Mouse (Mus musculus): Measurements from ENCODE around the gene Nuak2. TPM values are rescaled to one million over a fixed set of nuclear protein-coding genes. Genes with fewer than 3 reads are reported as not detected.
"Not testable (repeated sequence)": the region's sequence is repeated elsewhere in the genome, so short reads cannot be mapped to it uniquely, and the experiment has no call there.

Nuak2 gene
- polyA plus RNA-seq (2012; rRNA removed), result 4.9 and 6.0 TPM in 2 replicates

GRCm38 (mm10) chr1:132315889-132316624 is at the start of gene Nuak2:
Gene Nuak2, plus strand, starts transcription at chr1:132316126.
- no peak for DNase-seq (ENCODE audit: low read depth)

DNA sequence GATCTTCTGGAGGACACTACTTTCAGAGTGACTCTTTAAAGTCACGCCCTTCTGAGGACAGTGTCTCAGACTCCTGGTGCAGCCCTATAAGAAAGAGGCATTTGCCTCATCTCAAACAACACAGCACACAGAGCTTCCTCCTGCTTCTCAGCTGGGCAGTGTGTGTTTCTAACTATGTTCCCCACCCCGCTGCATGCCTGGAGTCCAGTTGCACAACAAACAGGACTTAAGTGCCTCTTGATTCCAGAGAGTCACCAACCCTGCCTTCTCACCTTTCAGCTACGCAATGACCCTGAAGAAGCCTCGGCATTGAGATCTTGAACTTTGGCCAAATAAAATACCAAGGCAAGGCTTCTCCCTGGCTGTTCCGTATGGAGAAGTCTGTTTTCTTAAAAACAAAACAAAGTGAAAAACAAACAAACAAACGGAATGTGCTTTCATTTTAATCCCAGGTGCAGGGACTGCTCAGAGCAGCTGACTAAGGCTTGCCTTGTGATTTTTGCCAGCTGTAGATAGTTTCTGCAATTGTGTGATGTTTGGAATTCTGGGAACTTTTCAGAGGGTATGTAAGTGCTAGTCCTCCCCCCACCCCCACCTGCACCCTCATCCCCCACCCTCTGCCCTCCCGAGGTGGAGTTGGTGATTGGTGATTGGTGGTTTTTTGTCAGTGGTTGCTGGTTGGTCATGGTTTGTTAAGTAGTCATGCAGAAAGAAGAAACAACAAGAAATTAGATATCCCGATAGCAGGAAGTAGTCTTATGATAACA is 49.0 kb upstream of the Nuak2 start:
- DNase-seq (ENCODE audit: low read depth), result no peak

DNA sequence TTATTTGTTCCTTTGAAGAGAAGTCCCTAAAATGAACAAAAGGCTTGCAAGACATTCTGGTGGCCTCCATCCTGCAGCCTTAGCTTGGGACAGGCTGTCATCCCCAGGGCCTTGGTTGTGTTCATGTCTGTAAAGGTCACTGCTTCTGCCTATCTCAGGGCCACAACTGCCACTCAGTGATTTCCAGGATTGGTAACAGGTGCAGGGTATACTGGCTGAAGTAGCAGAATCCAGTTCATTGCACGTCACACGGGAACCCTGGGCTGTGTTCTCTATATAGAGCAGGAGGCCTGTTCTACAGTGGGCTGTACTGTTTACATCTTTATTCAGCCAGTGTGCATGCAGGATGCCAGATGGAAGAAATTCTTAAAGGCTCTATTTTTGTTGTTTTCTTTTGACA is 48.0 kb upstream of the Nuak2 start:
- no peak for DNase-seq (ENCODE audit: low read depth)

DNA sequence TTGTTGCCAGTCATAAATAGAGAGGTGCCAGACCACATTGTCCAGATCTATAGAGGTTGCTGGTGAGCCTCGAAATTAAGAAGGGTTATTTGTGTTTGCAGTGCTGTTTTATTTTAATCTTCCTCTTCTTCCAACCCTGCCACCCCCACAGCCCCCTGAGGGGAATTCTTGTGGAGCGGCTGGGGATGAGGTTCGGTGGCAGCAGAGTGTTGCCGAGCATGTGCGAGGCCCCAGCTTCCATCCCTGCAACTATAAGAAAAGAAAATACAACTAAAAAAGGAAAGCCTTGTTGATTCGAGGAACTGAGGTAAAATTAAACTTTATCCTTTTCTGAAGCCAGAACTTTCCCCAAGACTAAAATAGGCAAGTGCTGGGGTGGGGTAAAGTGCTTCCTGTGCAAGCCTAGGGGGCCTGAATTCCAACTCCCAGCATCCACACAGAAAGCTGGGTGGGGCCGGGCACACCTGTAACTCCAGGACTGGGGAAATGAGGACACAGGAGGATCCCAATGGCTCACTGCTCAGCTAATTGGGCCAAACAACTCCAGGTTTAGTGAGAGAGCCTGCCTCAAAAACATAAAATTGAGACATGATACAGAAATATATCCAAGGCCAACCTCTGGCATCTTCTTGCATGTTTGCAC is 47.4 kb upstream of the Nuak2 start:
- DNase-seq (ENCODE audit: low read depth), result no peak

- DNase-seq (ENCODE audit: low read depth), result no peak
Measured at GRCm38 (mm10) chr1:132271237-132271636, 44.7 kb upstream of the Nuak2 start.

DNA sequence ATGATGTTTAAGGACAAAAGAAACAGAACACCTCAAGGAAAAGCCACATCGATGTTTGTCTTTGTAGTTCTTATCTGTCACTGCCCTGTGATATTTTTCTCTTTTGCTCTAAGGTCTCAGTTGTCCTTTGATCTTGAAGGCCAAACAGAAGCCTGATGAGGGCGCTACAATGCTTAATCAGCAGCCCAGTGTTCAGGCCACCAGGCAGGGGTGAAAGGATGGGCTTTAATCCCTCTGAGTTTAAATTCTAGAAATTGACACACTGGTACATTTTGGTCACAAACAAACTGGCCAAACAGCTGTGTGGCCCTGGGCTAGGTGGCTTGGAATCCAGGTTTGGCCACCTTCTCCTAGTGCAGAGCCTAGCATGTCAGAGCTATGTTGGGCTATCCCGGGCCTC is 39.2 kb upstream of the Nuak2 start:
- DNase-seq (ENCODE audit: low read depth), result no peak

DNA sequence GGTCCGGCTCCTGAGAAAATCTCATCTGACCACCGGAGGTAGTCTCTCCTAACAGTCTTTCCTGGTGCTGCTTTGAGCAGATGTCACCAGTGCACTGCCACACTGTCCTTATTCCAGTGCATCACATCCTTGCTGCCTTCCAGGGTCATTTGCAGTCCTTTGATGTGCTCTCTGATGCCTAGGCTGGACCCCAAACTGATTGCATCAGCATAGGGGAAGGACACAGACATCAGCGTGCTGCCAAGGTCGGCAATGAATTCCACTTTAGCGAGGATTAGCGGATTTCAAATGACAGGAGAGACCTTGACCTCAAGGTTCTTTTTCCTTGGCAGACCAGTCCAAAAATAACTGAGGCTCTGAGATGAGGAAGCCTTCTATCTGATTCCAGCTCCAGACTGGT is 38.8 kb upstream of the Nuak2 start:
- no peak for DNase-seq (ENCODE audit: low read depth)

- not testable (repeated sequence) for DNase-seq (ENCODE audit: low read depth)
Measured at GRCm38 (mm10) chr1:132280636-132281035, 35.3 kb upstream of the Nuak2 start.

- no peak for DNase-seq (ENCODE audit: low read depth)
Measured at GRCm38 (mm10) chr1:132281523-132282176, 34.3 kb upstream of the Nuak2 start.

DNA sequence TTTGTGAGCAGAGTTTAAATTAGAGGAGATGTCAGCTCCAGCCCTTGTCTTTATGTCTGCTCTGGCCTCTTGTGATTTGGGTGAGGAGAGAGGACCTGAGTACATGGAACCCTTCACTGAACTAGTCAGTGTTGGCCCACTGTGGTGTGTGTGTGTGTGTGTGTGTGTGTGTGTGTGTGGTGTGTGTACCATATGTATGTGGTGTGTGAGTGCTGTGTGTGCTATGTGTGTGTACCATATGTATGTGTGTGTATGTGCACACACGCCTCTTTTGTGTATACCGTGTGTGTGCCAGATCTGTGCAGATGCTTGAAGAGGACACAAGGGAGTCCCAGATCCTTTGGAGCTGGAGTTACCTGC is 33.8 kb upstream of the Nuak2 start:
- no peak for DNase-seq (ENCODE audit: low read depth)

GRCm38 (mm10) chr1:132283018-132283417 is 32.9 kb upstream of the Nuak2 start:
- DNase-seq (ENCODE audit: low read depth), result no peak

GRCm38 (mm10) chr1:132286735-132287134 is 29.2 kb upstream of the Nuak2 start:
- DNase-seq (ENCODE audit: low read depth), result no peak

- no peak for DNase-seq (ENCODE audit: low read depth)
Measured at GRCm38 (mm10) chr1:132287445-132287844, 28.5 kb upstream of the Nuak2 start.

- no peak for DNase-seq (ENCODE audit: low read depth)
Measured at GRCm38 (mm10) chr1:132287991-132288451, 27.9 kb upstream of the Nuak2 start.

- no peak for DNase-seq (ENCODE audit: low read depth)
Measured at GRCm38 (mm10) chr1:132289965-132290364, 26.0 kb upstream of the Nuak2 start.

DNA sequence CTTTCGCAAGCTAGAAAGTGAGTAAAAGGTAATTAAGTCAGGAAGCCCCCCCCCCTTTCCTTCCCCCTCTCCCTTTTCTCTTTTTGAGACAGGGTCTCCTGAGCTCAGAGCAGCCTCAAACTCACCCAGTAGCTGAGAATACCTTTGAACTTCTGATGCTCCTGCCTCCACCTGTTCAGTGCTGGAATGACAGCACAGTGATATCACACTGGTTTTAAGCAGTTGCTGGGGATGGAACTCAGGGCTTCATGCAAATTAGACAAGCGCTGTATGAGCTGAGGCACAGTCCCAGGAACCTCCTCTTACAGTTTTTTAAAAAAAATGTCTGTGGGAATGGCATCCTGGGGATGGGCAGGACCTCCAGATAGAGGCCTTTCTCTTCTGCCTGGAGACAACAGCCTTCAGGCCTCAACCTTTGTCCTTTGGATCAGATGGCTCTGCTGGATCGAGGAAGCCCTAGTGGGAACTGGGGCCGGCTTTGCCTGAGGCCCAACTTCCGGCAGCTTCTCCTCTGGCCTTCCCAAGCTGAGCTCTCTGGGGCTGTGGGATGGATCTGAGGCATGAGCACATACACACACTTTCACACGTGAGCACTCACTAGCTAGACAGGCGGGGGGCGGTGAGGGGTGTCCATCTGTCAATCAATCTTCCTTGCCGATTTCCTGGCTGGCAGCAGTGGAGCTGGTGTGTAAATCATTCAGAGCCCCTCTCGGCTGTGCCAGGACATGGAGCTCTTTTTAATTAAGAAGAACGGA is 24.8 kb upstream of the Nuak2 start:
- no peak for DNase-seq (ENCODE audit: low read depth)

DNA sequence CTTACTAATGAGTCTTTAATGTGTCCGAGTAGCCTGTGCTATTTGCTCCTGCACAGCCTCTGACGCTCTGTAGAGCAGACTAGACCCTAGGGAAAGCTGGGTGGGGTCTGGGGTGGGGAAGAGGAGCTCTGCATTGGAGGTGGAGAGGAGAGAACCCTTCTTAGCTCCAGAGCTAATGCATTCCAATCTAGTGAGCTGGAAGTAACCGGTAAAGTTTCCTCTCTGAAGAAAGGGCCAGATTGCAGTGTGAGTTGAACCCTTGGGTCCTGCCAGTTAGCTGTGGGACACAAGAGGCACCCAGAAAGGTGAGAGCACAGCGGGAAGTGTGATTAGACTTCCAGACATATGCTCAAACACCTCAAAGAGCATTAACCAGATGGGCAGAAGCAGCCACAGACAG is 24.2 kb upstream of the Nuak2 start:
- no peak for DNase-seq (ENCODE audit: low read depth)

DNA sequence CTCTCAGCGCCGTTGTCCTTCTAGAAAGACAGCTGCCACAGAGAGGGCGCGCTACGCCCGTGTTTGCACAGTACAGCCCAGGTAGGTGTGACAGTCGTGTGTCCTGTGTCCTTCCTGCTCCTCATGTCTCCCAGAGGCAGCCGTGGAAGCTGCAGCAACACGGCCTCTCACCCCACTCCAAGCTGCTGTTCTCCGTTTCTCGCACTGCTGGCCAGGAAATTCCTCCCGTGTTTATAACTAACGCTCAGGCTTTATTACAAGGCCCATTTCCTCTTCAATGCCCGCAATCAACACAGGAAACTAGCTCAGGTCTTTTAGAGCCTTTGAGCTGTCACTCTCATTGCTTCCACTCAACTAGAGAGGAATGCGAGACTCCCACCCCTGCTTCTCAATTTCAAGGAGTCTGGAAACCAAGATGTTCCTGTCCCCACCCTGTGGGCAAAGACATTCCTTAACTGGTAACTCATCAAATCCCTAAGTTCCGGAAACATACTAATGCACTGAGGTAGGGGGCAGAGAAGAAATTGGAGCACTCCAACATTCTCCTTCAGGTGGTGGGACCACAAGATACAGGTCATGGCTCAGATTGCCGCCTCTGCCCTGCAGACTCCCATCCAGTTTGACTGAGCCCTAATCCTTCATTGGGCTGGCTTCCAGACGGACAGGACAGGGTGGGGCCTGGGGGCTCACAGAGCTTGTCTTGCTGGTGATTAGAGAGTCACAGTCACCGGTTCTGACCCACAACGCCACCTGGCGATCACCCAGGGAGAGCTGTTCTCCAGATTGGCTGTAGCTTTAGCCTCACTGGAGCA is 23.4 kb upstream of the Nuak2 start:
- DNase-seq (ENCODE audit: low read depth), result no peak

- no peak for DNase-seq (ENCODE audit: low read depth)
Measured at GRCm38 (mm10) chr1:132295506-132295905, 20.4 kb upstream of the Nuak2 start.

GRCm38 (mm10) chr1:132296051-132296450 is 19.9 kb upstream of the Nuak2 start:
- DNase-seq (ENCODE audit: low read depth), result no peak

DNA sequence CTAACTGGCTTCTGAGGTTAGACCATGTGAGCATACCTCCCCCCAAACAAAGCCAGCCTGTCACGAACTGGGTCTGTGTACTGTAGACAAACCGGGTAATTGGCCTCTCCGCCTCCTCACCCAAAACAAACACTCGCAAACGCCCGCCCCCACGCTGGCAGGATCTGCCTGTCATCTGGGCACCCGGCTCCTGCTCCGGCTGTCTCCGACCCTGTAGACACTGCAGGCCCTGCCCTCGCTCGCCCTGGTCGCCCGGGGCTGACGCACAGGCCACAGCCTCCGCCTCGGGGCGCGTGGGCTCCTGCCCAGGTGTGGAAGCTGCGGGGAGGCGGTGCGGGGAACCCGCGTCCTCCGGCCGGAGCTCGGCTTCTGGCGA is 17.5 kb upstream of the Nuak2 start, which contains the start of gene Klhdc8a:
Gene Klhdc8a (plus strand): TSS at position 202 of the 376 bp plus-strand sequence.
- DNase-seq (ENCODE audit: low read depth), result no peak

Measured in gonadal fat pad, adult 2 months (tissue).